Mouse (Mus musculus): Measurements from ENCODE around the gene Mrpl40.
"Not testable (repeated sequence)": the region's sequence is repeated elsewhere in the genome, so short reads cannot be mapped to it uniquely, and the experiment has no call there.

Gene Mrpl40

DNA sequence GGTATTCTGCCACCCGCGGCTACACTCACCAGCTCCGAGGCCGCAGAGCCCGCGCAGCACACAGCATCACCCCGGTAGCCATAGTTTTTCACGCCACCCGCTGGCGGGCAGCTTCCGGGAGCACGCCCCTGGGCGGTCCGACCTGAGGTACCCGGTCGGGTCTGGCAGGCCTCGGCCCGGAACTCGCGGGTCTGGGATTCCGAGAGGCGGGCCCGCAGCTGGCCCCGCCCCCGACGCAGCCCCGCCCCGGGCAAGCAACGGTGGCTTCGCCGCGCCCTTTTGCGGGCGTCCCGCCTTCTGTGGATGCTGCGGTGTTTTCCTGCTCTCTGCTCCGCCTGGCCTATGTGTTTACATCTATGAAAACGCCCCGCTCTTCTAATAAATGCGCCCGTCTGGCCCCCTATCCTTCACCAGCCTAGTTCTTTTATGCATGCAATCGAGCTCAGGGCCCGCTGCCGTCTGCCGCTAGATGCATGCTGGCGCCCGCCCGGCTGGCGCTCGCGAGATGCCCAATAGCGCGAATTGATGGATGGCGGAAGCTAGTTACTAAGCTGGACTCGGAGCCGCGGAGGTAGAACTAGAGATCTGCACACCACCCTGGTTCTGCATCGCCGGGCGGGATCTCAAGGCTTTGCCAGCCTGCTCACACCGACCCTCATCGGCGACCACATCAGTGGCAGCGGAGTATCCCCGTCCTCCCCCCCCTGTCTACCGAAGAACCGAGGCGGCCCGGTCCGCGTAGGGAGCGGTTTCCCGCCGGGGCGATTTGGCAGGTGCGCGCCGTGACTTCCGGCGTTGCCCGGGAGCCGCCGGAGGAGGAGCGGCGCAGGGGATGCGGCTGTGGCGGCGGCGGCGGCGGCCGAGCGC, at the start of gene Mrpl40, which contains the start of gene Hira:
Gene Mrpl40 (minus strand): TSS at position 421 of the 867 bp plus-strand sequence.
Gene Hira (plus strand): TSS at position 596 of the 867 bp plus-strand sequence.
- DNase-seq (ENCODE audit: low read depth) = peak; percentile 82

DNA sequence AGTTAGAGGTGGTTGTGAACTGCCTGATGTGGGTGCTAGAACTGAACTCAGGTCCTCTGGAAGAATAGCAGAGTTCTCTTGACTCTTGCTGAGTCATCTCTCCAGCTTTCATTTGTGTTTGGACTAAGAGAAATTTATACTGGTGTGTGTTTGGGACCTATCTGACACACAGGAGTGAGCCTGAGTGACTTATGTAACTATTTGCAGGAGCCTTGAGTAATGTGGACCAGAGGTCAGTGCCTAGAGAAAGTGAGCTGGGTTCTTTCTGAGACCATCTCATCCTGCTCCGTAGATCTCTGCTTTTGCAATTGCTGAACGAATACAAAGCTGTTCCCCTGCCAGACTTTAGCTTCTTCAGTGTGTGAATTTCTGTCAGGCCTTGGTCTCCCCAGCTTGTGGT, 45.1 kb upstream of the Mrpl40 start:
- no peak for DNase-seq (ENCODE audit: low read depth)

DNA sequence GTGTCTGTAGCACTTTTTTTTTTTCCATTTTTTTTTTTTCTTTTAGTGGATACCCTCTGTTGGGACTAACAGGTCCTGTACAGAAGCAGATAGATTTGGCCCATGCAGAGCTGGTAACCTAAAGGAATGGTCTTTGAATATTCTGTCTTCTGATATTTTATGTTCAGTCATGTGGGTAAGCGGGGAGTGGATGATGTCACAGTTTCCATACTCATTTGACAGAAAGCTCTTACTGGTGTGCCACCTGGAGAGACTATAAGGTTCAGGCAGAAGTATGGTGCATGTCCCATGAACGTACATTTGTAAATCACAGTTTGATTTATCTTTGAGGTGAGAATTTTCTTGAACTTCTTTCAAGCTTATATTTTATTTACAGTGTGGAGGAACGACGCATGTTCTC, 39.4 kb upstream of the Mrpl40 start:
- DNase-seq (ENCODE audit: low read depth) = no peak

DNA sequence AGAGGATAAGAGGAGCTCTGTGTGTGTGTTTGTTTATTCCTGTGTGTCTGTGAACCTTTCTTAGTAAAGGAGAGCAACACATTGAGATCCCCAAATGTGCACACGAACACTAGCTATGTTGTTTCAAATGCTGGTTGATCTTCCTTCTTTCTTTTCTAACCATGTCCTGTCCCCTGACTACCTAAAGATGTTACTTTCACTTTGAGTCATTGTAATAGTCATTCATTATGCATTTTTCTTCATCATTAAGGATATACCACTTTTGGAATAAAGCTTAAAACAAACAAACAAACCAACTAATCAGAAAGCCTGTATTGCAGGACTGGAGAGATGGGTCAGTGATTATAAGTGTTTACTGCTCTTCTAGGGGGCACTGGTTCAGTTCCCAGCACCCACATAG, 29.0 kb upstream of the Mrpl40 start:
- no peak for DNase-seq (ENCODE audit: low read depth)

DNA sequence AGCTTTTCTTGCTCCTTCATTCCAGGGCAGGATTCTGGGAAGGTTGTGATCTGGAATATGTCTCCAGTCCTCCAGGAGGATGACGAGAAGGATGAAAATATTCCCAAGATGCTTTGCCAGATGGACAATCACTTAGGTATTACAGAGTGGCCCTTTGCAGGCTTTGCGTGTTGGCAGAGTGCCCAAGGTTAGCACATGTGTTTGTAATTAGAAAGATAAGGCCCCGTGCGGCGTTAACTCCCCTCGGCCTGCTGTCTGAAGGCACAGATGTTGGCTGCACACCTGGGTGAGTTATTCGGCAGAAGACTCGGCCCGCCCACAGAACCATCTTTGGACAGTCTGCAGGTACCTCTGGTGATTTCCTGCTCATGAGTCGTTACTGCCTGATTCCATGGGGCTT, 19.8 kb upstream of the Mrpl40 start:
- no peak for DNase-seq (ENCODE audit: low read depth)

DNA sequence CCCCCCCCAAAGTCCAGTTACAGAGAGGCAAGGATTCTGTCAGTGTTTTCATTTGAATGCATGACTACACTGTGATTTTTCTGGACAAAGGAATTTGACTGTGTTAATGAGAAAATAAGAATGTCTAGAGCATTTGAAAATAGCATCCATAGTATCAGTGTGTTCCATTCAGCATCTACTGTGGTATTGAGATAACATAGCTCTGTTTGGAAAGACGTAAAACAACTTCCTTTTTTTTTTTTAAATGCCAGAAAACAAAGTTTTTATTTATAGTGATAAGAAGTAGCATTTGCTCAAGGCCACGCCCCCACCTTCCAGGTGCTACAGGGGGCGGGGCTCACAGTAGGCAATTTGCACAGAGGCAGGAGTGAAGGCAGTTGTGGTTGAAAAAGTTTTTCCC, 18.6 kb upstream of the Mrpl40 start:
- no peak for DNase-seq (ENCODE audit: low read depth)

DNA sequence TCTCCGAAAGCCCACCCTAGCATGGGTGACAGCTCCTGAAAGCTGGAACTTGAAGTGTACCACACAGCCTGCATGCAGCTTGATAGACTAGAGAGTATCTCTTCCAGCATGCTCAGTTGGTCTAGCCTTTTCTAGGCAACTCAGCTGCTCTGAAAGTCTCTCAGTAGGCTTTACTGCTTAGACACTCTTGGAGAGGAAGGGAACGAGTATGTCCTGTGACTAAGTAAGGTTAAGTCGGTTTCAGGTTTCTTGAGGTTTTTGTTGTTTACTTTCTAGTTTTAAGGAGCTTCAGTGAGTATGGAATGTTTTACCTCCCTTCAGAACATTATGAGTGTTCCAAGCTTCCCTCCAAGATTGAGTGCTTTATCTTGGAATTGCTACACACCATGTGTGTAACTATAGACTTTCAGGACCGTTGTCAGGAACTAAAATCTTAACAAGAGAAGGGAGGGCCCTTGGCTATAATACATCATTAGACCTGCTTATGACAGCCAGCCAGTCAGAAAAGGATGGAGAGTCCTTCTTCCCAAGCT, 17.2 kb upstream of the Mrpl40 start:
- no peak for DNase-seq (ENCODE audit: low read depth)

DNA sequence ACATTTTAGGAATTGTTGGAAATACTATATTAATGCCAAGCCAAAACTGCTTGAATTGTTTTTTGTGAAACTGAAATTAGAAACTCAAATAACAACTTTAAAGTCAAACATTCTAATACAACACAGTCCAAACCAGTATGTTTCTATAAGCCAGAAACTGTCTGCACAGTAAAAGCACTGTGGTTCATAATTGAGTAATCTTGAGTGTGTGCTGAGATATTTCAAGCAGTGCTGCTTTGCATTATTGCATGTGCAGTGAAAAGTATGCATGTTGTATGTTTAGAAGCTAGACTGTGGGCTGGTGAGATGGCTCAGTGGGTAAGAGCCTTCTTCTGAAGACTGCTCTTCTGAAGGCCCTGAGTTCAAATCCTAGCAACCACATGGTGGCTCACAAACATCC, 7.4 kb upstream of the Mrpl40 start:
- DNase-seq (ENCODE audit: low read depth) = no peak

DNA sequence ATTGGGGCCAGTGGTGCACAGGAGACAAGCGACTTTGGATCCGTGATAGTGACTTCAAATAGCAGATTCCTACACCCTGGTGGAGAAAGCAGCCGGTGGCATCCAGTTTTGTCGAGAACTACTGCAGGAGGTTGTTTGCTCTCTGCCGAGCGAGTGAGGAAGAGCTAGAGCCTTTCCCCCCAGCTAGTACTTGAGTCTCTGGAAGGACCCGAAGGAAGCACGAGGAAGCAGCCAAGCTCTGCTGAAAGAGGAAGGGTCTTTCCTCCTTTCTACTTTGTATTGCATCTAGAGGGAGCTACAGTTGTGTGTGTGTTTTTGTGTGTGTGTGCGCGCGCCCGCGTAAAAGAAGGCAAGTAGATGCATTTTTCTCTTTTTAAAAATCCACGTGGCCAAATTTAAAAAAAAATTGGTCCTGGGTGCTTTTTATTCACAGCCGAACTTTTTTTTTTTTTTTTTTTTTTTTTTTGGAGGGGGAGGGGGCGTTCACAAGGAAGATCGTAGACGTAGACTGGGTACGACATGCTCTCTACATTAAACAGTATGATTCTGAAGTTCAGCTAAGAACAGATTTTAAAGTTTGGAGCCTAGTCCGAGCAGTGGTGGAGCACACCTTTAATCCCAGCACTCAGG, 1.5 kb upstream of the Mrpl40 start:
- DNase-seq (ENCODE audit: low read depth) = no peak

DNA sequence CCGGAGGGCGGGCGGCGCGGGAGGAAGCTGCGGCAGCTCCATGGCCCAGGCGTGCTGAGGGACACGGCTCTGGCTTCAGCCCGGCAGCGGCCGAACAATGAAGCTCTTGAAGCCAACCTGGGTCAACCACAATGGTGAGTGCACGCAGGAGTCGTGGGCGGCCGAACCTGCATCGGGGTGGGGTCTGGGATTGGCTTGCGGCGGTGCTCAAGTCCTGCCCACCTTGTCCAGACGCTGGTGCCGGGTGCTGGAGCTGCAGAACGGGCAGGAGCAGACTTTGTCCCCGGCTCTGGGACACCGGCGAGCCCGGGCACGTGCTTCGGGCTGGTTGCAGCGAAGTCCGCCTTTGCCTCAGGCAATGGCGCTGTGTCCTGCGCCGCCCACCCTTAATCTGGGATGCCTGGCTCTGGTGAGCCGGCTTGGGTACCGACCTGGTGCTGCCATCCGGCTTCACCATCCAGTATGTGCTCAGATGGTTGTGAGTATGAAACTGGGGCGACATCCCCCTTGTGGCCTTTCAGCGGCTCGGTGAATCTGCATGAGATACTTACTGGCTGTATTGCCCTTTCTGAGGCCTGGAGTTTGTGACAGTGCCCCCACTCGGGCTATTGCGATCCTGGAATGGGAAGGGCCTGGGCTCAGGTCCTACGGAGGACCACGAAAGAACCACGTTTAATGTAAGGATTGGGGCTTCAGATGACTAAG, 876 bp upstream of the Mrpl40 start:
- DNase-seq (ENCODE audit: low read depth) = peak; percentile 65

DNA sequence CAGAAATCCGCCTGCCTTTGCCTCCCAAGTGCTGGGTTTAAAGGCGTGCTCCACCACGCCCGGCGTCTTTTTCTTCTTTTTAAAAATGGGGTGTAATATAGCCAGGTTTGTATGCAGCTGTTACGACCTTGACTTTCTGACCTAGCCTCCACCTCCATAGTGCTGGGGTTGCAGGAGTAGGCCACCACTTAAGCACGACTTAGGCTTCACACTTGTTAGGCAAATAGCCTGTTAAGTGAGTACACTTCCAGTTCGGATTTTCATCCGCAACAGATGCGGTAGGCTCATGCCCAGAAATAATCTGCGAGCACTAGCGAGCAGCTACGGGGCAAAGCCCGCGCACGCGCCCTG, 596 bp downstream of the Mrpl40 start:
- DNase-seq (ENCODE audit: low read depth) = no peak

DNA sequence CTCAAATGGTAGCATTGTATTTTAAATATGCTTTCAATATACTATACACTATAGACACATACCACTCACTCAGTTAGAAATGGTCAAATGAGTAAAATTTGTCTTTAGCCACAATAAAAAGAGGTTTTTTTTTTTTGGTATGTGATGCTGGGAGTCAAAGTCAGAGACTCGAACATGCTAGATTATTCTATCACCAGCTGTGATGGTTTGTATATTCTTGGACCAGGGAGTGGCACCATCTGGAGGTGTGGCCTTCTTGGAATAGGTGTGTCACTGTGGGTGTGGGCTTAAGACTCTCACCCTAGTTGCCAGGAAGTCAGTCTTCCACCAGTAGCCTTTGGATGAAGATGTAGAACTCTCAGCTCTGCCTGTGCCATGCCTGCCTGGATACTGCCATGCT, 6.2 kb downstream of the Mrpl40 start:
- DNase-seq (ENCODE audit: low read depth) = not testable (repeated sequence)

DNA sequence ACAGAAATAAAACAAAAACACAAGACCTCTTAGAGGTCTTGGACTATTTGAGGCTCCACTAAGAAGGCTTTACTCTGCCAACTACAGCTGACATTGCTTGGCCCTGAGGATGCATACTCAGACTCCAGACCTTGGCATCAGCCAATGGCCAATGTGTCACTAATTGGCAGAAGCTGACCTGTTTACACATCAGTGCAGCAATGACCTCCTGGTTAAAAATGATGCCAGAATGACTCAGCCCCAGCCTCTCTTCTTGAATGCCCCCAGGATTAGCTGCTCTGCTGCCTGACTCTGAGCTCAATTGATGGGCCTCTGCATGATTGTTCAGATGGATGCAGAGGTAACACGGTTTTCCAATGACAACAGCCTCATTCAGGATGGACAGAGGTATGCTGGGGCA, 16.5 kb downstream of the Mrpl40 start:
- DNase-seq (ENCODE audit: low read depth) = no peak

DNA sequence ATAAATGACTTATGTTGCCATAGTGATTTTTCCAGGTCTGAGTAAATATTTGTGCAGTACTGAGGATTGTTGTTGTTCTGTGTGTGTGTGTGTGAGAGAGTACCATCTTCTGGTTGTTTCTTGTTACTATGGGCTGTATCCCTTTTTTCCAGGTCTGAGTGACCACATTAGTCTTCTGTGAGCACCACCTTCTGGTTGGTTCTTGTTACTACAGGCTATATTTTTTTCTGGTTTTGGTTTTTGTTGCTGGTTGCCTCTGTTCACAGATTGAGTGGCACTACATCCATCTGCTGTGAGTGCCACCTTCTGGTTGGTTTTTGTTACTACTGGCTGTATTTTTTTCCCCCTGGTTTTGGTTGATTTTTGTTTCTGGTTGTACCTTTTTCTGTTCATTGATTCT, 18.1 kb downstream of the Mrpl40 start:
- DNase-seq (ENCODE audit: low read depth) = peak; percentile 62

DNA sequence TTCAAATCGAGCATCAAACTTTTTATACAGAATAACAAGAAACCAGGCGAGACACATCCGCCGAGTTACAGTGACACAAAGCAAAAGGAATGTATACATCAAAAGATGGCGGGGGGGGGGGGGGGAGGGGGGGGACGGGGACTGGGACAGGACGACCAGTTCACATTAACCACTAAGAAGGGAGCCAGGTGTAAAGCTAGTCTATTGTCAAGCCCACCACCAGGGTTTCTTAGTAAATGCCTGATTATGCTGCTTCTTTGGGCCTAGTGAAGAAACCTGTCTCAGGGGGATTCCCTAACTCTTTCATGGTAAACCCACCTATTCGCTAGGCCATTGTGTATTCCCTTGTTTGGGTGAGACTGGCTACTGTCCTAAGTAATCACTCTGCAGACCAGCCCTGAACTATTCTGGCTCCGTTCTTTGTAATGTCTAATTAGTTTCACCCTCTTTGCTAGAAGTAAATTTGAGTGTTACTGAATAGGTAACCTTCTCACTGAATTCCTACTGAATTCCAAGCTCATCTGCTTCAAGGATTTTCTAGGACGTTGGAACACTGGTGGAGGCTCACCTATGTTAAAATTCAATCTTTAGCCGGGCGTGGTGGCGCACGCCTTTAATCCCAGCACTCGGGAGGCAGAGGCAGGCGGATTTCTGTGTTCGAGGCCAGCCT, 27.0 kb downstream of the Mrpl40 start:
- DNase-seq (ENCODE audit: low read depth) = not testable (repeated sequence)

DNA sequence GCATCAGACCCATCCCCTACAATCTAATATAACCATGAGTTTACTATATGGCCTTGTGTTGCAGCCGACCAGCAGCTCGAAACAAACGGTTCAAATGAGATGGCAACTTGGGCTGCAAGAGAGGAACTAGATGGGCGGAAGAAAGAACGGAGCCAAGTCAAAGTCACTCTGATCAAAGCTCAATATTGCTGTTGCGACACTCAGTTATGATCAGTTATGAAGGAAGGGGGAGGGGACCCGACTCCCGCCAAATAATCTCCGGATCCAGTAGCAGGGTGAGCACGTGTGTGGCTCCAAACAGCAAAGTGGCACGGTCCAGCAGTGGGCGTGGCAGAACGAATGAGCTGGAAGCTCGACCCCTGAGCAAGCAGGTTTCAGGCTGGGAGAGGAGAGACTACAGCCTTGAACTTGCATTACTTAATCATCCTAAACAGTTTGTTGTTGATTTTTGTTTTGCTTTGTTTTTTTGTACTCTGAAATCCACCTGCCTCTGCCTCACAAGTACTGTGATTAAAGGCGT, 30.3 kb downstream of the Mrpl40 start:
- no peak for DNase-seq (ENCODE audit: low read depth)

DNA sequence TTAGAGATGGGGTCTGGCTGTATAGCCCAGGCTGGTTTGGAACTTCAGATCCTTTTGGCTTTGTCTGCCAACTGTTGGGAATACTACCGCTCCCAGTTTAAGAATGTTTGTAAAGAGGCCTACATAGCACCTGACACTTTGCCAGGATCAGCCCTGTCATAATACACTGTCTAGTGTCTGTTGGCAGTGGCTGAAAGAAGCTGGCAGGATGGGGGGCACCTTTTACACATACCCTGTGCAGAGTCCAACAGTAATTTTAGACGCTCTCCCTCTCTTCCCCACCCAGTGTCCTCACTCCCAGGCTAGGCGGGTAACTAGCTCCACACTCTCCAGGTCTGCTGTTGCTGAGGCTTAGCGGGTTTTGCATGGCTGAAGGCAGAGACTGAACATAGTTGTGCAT, 38.3 kb downstream of the Mrpl40 start:
- DNase-seq (ENCODE audit: low read depth) = no peak

DNA sequence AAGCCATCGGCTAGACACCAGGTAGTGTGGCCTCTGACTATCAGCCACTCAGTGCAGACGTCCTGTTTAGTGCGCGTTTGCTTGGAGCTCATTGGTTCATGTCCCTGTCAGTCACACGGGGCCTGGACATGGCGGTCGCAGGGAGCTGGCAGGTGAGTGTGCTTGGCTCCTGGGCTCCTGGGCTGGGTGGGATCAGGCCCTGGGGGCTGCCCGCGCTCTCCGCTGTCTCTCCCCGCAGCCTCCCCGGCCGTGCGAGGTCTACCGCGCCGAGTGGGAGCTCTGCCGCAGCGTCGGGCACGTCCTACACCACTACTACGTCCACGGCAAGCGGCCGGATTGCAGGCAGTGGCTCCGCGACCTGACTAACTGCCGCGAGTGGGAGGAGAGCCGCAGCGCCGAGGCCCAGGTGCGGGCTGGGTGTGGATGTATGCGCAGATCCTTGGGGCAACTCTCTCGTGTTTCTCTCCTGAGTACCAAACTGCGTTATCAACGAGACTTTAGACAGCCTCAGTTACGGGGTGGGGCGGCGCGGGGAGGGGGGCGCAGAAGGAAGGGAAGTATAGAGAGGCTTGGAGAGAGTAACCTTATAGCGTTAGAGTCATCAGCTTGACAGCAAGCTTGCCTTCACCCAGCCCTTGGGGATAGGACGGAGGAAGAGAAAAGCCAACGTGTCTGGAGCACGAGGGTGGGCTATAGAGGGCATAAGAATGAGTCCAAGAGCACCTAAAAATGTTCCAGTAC, 40.0 kb downstream of the Mrpl40 start, which contains the start of the genes 2510002D24Rik and Gm28539:
Gene 2510002D24Rik (plus strand): TSS at position 111 of the 741 bp plus-strand sequence.
Gene Gm28539 (plus strand): TSS at position 117 of the 741 bp plus-strand sequence.
- peak; percentile 93 for DNase-seq (ENCODE audit: low read depth)

DNA sequence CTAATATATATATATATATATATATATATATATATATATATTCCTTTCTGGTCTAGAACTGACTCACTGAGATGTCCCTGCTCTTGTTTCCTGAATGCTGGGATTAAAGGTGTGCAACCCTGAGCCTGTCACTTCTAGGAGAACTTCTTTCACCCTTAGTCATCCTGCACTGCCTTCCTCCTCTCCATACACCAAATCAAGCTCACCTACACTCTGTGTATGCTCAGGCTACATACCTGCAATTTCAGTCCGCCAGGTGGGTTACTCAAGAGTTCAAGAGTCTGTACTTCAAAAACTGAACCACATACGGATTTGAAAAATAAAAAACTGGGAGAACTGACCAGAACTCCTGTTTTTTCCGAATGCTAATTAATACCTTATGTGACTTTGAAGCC, 40.6 kb downstream of the Mrpl40 start:
- DNase-seq (ENCODE audit: low read depth) = no peak

DNA sequence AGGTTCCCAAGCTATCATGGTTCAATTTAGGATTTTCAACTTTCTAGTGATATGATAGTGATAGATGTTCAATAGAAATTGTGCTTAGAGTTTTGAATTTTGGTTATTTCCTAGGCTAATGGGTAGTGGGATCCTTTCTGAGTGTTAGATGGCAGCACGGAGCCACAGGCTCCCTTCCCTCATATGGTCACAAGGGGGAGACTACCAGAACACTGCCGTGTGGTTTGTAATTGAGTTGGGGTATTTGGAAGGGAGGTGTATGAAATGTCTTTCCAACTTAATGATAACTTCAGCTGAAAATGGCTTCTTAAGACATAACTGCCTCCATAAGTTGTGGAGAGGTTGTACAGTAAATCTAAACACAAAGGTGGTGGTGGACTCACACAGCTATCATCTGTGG, 43.2 kb downstream of the Mrpl40 start:
- no peak for DNase-seq (ENCODE audit: low read depth)

DNA sequence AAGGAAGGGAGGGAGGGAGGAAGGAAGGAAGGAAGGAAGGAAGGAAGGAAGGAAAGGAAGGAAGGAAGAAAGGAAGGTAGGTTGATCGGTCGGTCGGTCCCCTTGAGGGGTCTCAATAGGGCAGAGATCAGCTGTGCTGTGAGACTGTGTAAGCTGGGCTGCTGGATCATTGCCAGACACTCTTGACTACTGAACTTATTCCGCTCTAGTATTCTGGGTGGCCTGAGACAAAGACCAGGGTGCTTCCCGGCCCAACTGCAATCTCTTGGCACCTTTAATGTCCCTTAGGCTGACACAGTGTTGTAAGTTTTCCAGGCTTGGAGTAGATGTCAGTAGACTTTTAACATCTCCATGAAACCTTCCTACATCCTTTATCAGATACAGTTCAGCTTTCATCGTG, 47.6 kb downstream of the Mrpl40 start:
- DNase-seq (ENCODE audit: low read depth) = no peak
